Mouse (Mus musculus) testis, postnatal 14 days (tissue): ENCODE measurements around the gene Tuba3b.

Experiments used
- DNase-seq: peaks from one replicate; pipeline ENCODE4 v3.0.0; 2021; ENCODE audit warnings: low spot score

Tuba3b gene

DNA sequence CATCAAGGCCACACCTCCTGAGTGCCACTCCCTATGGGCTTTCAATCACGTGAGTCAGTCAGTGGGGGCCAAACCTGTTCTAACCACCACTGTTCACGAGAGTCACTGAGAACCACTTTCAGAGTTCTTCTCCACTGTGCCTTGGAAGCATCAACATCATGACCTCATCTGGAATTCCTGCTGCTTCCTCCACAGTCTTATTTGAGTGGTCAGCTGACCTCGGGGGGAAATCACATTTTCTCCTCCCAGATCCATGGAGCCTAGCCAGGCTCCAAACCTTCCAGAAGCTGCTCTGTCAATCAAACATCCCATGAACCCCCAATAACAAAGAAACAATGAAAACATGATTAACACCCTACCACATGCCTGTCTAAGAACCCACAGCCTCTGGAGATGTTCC lies 52.1 kb downstream of the Tuba3b start:
- no peak for DNase-seq

DNA sequence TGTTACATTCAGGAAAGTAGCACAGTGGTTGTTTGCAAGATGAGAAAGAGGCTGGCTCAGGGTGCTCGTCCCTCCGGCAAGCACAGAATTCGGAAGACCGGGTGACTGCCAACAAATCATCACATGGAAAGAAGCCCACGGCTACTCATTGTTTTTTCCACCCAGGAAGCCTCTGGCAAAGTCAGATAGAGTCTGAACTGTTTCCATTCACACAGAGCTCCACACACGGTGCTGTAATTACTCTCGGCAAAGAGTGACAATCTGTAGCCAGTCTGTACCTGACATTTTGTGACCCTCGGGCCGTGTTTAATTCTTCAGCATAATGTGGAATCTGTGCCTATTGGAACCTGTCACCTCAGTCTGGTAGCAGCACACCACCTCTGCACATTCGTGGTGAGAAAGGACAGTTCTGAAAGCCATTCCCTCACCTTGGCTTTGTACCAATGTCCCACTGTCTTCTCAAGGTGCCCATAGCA lies 54.1 kb downstream of the Tuba3b start:
- DNase-seq = no peak
